Mouse (Mus musculus) ES-E14 (cell line): Measurements from ENCODE around the gene Wdr35.

Experiments used
- HCFC1 ChIP-seq: IDR thresholded peaks from 2 replicates; pipeline ENCODE4 v1.6.1; 2012; ENCODE audit warnings: low read length, inconsistent platforms, borderline replicate concordance; ENCODE audit not compliant: insufficient read depth
- MAFK ChIP-seq: IDR thresholded peaks from 2 replicates; pipeline ENCODE4 v1.6.1; 2014; ENCODE audit warnings: mild to moderate bottlenecking, low read depth, low read length, inconsistent platforms; ENCODE audit not compliant: insufficient read depth
- ZNF384 ChIP-seq: IDR thresholded peaks from 2 replicates; pipeline ENCODE4 v1.6.1; 2012; ENCODE audit warnings: low read depth, low read length, inconsistent platforms

GRCm38 (mm10) chr12:8931083-8931482 lies 42.6 kb upstream of the Wdr35 start:
- TF ChIP-seq ZNF384, result no peak
- no peak for TF ChIP-seq HCFC1
- TF ChIP-seq MAFK, result no peak
